Mouse (Mus musculus) hindbrain, postnatal 0 days (tissue): Measurements from ENCODE around the gene Mipep. TPM values are rescaled to one million over a fixed set of nuclear protein-coding genes. Genes with fewer than 3 reads are reported as not detected.
A peak's percentile ranks its signal among the peaks of the same experiment; 100 is the strongest.

Experiments used
- ATAC-seq: fragments of 200-750 bp; cut with Nextera tagmentation; 2 replicates; pipeline ENCODE4 v1.8.0; 2017; ENCODE audit warnings: mild to moderate bottlenecking, moderate TSS enrichment, moderate library complexity
- DNase-seq: peaks from one replicate; pipeline ENCODE4 v3.0.0-alpha.2; 2015; ENCODE audit warnings: low spot score
- H3K27ac ChIP-seq: fragments of 300-500 bp; sonication (generic); 2 replicates; pipeline ENCODE4 v1.5.1; 2014; ENCODE audit warnings: mild to moderate bottlenecking
- H3K27me3 ChIP-seq: fragments of 300-500 bp; sonication (generic); 2 replicates; pipeline ENCODE4 v1.6.1; 2014; ENCODE audit warnings: low read length, mixed read lengths; ENCODE audit not compliant: insufficient read depth
- H3K36me3 ChIP-seq: fragments of 300-500 bp; sonication (generic); 2 replicates; pipeline ENCODE4 v1.6.1; 2014; ENCODE audit warnings: low read length, mixed read lengths; ENCODE audit not compliant: insufficient read depth
- H3K4me1 ChIP-seq: fragments of 300-500 bp; sonication (generic); 2 replicates; pipeline ENCODE4 v1.6.1; 2014; ENCODE audit warnings: antibody characterized with exemption, low read length, mixed read lengths; ENCODE audit not compliant: insufficient read depth
- H3K4me2 ChIP-seq: fragments of 300-500 bp; sonication (generic); 2 replicates; pipeline ENCODE4 v1.6.1; 2014; ENCODE audit warnings: low read depth, mild to moderate bottlenecking, low read length, moderate library complexity, mixed read lengths
- H3K4me3 ChIP-seq: fragments of 300-500 bp; sonication (generic); 2 replicates; pipeline ENCODE4 v1.5.1; 2014; ENCODE audit warnings: low read length
- H3K9ac ChIP-seq: fragments of 300-500 bp; sonication (generic); replicated peaks from 2 replicates; pipeline ENCODE4 v1.6.1; 2014; ENCODE audit warnings: mild to moderate bottlenecking, low read length, moderate library complexity, mixed read lengths
- H3K9me3 ChIP-seq: fragments of 300-500 bp; sonication (generic); 2 replicates; pipeline ENCODE4 v1.6.1; 2016; ENCODE audit warnings: low read length, mixed read lengths
- CTCF ChIP-seq: IDR thresholded peaks from 2 replicates; pipeline ENCODE4 v1.5.1; 2016; ENCODE audit warnings: antibody characterized with exemption, control low read depth, low read depth
- WGBS: fragments of 180-500 bp; shearing (Covaris S2); extraction: QIAGEN DNeasy Blood & Tissue Kit; methylation state at CpG from one replicate; pipeline ENCODE4 v1.1.7; 2014; 5-methylcytosine and 5-hydroxymethylcytosine counted together
- polyA plus RNA-seq: library from polyadenylated mRNA; unstranded; fragments of >200 nt; fragmentation: Nextera tagmentation; extraction: Ambion mirVana; gene quantifications from 2 replicates; pipeline ENCODE4 v1.2.1, GENCODE M21; 2015
- total RNA-seq: library from RNA; depleted of rRNA; stranded (reverse); fragments of >200 nt; gene quantifications from 2 replicates; pipeline ENCODE4 v1.2.3, GENCODE M21; 2014

The Mipep gene
- total and polyA plus RNA-seq, 2 experiments from 2014 or later: 17.5 to 31.7 TPM

GRCm38 (mm10) chr14:60763746-60764145, 20.6 kb upstream of the Mipep start:
- Histone ChIP-seq H3K36me3 (peaks cover 7% of the 10 kb centered on the region; the same call in 1 of the 2 replicates), H3K27me3 (no peaks in the 10 kb centered on the region), H3K27ac (no peak overlapping the region), H3K9ac (no peak overlapping the region), H3K4me3 (no peak overlapping the region), H3K4me1 (no peaks in the 10 kb centered on the region), H3K4me2 (no peak overlapping the region), H3K9me3 (no peaks in the 10 kb centered on the region)
- ATAC-seq: no peak
- TF ChIP-seq CTCF: no peak
- DNase-seq: no peak
- WGBS: 75% methylated on average over 5 of the region's 5 CpGs

- H3K4me2 ChIP-seq: no peak overlapping the region
- no peak for TF ChIP-seq CTCF
- peaks cover 7% of the 10 kb centered on the region; the same call in 1 of the 2 replicates for H3K36me3 ChIP-seq
- 78% methylated on average over 4 of the region's 4 CpGs for WGBS
- H3K27me3 ChIP-seq: no peaks in the 10 kb centered on the region
- no peak overlapping the region for H3K9ac ChIP-seq
- H3K4me3 ChIP-seq: no peak overlapping the region
- no peaks in the 10 kb centered on the region for H3K9me3 ChIP-seq
- DNase-seq (no peak), ATAC-seq (no peak)
- no peak overlapping the region for H3K27ac ChIP-seq
- H3K4me1 ChIP-seq: no peaks in the 10 kb centered on the region
Observed at GRCm38 (mm10) chr14:60764526-60764925, 19.8 kb upstream of the Mipep start.

- ATAC-seq (no peak), DNase-seq (no peak)
- Histone ChIP-seq H3K4me2 (no peak overlapping the region), H3K36me3 (peaks cover 7% of the 10 kb centered on the region; the same call in 1 of the 2 replicates), H3K9me3 (no peaks in the 10 kb centered on the region), H3K4me3 (no peak overlapping the region), H3K4me1 (no peaks in the 10 kb centered on the region), H3K27me3 (no peaks in the 10 kb centered on the region), H3K27ac (no peak overlapping the region), H3K9ac (no peak overlapping the region)
- 59% methylated on average over 2 of the region's 2 CpGs for WGBS
- no peak for TF ChIP-seq CTCF
Observed at GRCm38 (mm10) chr14:60765025-60765424, 19.3 kb upstream of the Mipep start.

- Histone ChIP-seq H3K36me3 (no peaks in the 10 kb centered on the region), H3K4me3 (no peak within 1 kb of the TSS), H3K9ac (no peak within 1 kb of the TSS), H3K27ac (no peak within 1 kb of the TSS), H3K4me1 (no peaks in the 10 kb centered on the region), H3K9me3 (no peaks in the 10 kb centered on the region), H3K4me2 (no peak within 1 kb of the TSS), H3K27me3 (no peaks in the 10 kb centered on the region)
- WGBS: 76% methylated on average over 4 of the region's 4 CpGs
- no peak for TF ChIP-seq CTCF
- no peak for ATAC-seq
- no peak for DNase-seq
Observed at GRCm38 (mm10) chr14:60767884-60768283, 16.5 kb upstream of the Mipep start, which contains the start of gene C1qtnf9. C1qtnf9 (plus strand) TSS chr14:60768134.

- no peak overlapping the region for H3K9ac ChIP-seq
- no peaks in the 10 kb centered on the region for H3K27me3 ChIP-seq
- DNase-seq: peak; percentile 35
- TF ChIP-seq CTCF: peak; percentile 57
- H3K4me3 ChIP-seq: no peak overlapping the region
- H3K9me3 ChIP-seq: no peaks in the 10 kb centered on the region
- no peak overlapping the region for H3K27ac ChIP-seq
- no peak for ATAC-seq
- H3K36me3 ChIP-seq: no peaks in the 10 kb centered on the region
- H3K4me2 ChIP-seq: no peak overlapping the region
- no peaks in the 10 kb centered on the region for H3K4me1 ChIP-seq
- WGBS: 40% methylated on average over 6 of the region's 6 CpGs
Observed at GRCm38 (mm10) chr14:60769340-60769739, 15.0 kb upstream of the Mipep start.

GRCm38 (mm10) chr14:60770594-60770993, 13.8 kb upstream of the Mipep start:
- no peaks in the 10 kb centered on the region for H3K9me3 ChIP-seq
- ATAC-seq (0 out of 2 replicates have a peak, but pooled peaks have one; percentile 15), DNase-seq (no peak)
- no peaks in the 10 kb centered on the region for H3K36me3 ChIP-seq
- no peaks in the 10 kb centered on the region for H3K27me3 ChIP-seq
- no peak for TF ChIP-seq CTCF
- H3K27ac ChIP-seq: no peak overlapping the region
- H3K4me1 ChIP-seq: no peaks in the 10 kb centered on the region
- peak overlapping the region; percentile 44; the same call in 1 of the 2 replicates for H3K4me2 ChIP-seq
- no peak overlapping the region for H3K4me3 ChIP-seq
- H3K9ac ChIP-seq: no peak overlapping the region
- 73% methylated on average over 6 of the region's 6 CpGs for WGBS

GRCm38 (mm10) chr14:60771057-60771456, 13.3 kb upstream of the Mipep start:
- H3K9ac ChIP-seq: 0 out of 2 replicates have a peak overlapping the region, but pooled peaks have one; percentile 3
- no peaks in the 10 kb centered on the region for H3K9me3 ChIP-seq
- no peak; the same call in 1 of the 2 replicates for TF ChIP-seq CTCF
- 5% methylated on average over 8 of the region's 8 CpGs for WGBS
- H3K4me3 ChIP-seq: peak overlapping the region; percentile 18
- H3K4me2 ChIP-seq: peak overlapping the region; percentile 44
- no peaks in the 10 kb centered on the region for H3K36me3 ChIP-seq
- H3K4me1 ChIP-seq: no peaks in the 10 kb centered on the region
- no peaks in the 10 kb centered on the region for H3K27me3 ChIP-seq
- peak; percentile 81 for ATAC-seq
- no peak overlapping the region for H3K27ac ChIP-seq
- peak; percentile 84 for DNase-seq
